Mouse (Mus musculus): ENCODE measurements at regions not wholly inside any gene's neighbourhood (a gene's known extent, or its start where the extent isn't known, plus 50 kb on each side); places are given as distances from the start of the nearest gene placed in this dataset.

DNA sequence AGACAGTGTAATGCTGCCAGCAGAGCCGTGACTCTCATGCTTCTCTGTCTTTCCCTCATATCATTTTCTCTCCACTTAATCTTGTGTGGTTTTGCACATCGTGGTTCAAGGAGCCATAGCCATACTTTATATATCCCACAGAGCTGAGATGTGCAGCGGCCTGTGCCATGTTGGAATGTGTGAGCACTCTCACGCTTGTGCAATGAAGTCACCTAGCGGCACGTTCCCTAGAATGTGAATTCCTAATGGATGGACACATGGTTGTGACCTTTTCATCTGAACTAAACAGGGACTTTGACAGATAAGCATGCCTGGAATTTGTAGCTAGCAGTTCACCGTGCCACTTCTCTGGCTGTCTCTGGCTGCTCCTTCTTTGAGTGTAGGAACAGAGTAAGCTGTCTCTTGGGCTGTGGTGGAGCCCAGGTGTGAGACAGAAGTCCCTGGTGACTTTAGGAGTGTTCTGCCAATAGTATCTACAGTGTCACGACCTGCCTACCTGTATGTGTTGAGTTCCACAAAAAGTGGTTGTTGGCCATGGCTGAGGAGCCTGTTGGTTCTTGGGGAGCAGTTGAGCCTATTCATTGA is 129.0 kb downstream of the Bod1 start:
- Histone ChIP-seq H3K9ac (ENCODE audit: low read depth, low read length) (no peak overlapping the region), H3K4me3 (ENCODE audit: low read depth, low read length) (no peak overlapping the region), H3K27ac (ENCODE audit: low read length) (no peak overlapping the region), H3K27me3 (ENCODE audit: control insufficient read depth, insufficient read depth, low read depth, low read length) (no peaks in the 10 kb centered on the region), H3K9me3 (replicated peaks; ENCODE audit: control insufficient read depth, low read length, poor library complexity, severe bottlenecking) (no peaks in the 10 kb centered on the region), H3K4me1 (ENCODE audit: control insufficient read depth, insufficient read depth, low read length) (no peaks in the 10 kb centered on the region), H3K4me2 (ENCODE audit: low read length) (no peak overlapping the region), H3K36me3 (ENCODE audit: control insufficient read depth, insufficient read depth, low read length) (no peaks in the 10 kb centered on the region)
- whole genome bisulfite sequencing, result 87% methylated on average over 8 of the region's 8 CpGs
- ATAC-seq, result no peak

DNA sequence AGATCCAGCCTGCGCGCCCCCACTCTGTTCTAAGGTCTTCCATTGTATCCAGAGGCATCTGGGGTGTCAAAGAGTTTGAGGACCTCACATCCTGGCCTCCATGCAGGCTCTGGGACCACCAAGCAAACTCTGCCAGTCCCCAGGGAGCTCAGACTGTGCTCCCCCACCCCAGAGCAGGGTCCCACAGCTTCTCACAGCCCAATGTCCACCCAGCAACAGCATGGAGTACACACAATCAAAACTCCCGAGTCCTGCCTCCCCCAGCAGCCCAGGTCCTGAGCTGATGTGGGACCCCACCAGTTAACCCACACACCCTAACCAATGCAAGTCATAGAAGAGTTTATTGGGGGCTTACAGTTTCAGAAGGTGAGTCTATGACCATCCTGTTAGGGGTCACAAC is 130.3 kb downstream of the Bod1 start:
- Histone ChIP-seq H3K27ac (ENCODE audit: low read length) (no peak overlapping the region), H3K4me2 (ENCODE audit: low read length) (no peak overlapping the region), H3K36me3 (ENCODE audit: control insufficient read depth, insufficient read depth, low read length) (no peaks in the 10 kb centered on the region), H3K4me1 (ENCODE audit: control insufficient read depth, insufficient read depth, low read length) (no peaks in the 10 kb centered on the region), H3K9ac (ENCODE audit: low read depth, low read length) (no peak overlapping the region), H3K27me3 (ENCODE audit: control insufficient read depth, insufficient read depth, low read depth, low read length) (no peaks in the 10 kb centered on the region), H3K9me3 (replicated peaks; ENCODE audit: control insufficient read depth, low read length, poor library complexity, severe bottlenecking) (no peaks in the 10 kb centered on the region), H3K4me3 (ENCODE audit: low read depth, low read length) (no peak overlapping the region)
- 89% methylated on average over 3 of the region's 3 CpGs for WGBS
- no peak for ATAC-seq

DNA sequence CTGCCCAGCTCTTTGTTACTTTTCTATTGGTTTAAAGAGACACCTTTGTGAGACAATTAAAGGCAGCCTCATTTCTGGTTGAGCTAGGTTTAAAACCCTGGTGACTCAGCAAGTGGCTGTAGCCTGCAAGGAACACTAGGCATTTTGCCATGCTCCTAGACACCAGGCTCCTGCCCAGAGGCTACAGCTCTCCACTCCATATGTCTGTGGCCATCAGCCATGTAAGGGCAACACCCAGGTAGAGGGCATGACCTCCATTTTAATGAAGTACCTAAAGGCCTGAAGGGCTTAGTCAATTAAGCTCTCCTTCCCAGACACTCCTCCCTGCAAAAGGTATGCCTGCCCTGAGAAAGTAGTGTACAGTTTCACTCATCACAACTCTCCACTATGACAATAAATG is 130.9 kb downstream of the Bod1 start:
- Histone ChIP-seq H3K27me3 (ENCODE audit: control insufficient read depth, insufficient read depth, low read depth, low read length) (no peaks in the 10 kb centered on the region), H3K27ac (ENCODE audit: low read length) (no peak overlapping the region), H3K9ac (ENCODE audit: low read depth, low read length) (no peak overlapping the region), H3K4me1 (ENCODE audit: control insufficient read depth, insufficient read depth, low read length) (no peaks in the 10 kb centered on the region), H3K4me2 (ENCODE audit: low read length) (no peak overlapping the region), H3K9me3 (replicated peaks; ENCODE audit: control insufficient read depth, low read length, poor library complexity, severe bottlenecking) (no peaks in the 10 kb centered on the region), H3K4me3 (ENCODE audit: low read depth, low read length) (no peak overlapping the region), H3K36me3 (ENCODE audit: control insufficient read depth, insufficient read depth, low read length) (no peaks in the 10 kb centered on the region)
- no peak for ATAC-seq

DNA sequence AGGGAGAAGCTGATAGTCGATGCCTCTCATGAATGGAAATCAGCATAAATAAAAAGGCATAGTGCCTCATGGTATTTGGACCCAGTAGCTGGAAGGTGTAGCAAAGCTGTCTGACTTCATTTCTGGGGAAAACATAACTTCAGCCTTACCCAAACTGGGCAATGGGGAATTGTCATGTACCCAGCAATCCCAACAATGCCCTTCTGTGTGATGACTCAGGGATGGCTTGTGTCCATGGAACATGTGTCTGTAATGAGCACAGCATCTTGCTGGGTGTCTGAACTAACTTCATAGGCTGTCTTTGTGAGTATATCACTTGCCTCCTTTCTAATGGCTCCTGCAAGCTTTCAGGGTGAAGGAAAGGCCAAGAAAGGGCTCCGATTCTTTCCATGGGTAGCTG is 140.3 kb downstream of the Bod1 start:
- Histone ChIP-seq H3K4me3 (ENCODE audit: low read depth, low read length) (no peak overlapping the region), H3K4me1 (ENCODE audit: control insufficient read depth, insufficient read depth, low read length) (no peaks in the 10 kb centered on the region), H3K36me3 (ENCODE audit: control insufficient read depth, insufficient read depth, low read length) (no peaks in the 10 kb centered on the region), H3K27me3 (ENCODE audit: control insufficient read depth, insufficient read depth, low read depth, low read length) (no peaks in the 10 kb centered on the region), H3K27ac (ENCODE audit: low read length) (no peak overlapping the region), H3K9ac (ENCODE audit: low read depth, low read length) (no peak overlapping the region), H3K9me3 (replicated peaks; ENCODE audit: control insufficient read depth, low read length, poor library complexity, severe bottlenecking) (no peaks in the 10 kb centered on the region), H3K4me2 (ENCODE audit: low read length) (no peak overlapping the region)
- ATAC-seq, result no peak
- 88% methylated on average over 2 of the region's 2 CpGs for whole genome bisulfite sequencing

DNA sequence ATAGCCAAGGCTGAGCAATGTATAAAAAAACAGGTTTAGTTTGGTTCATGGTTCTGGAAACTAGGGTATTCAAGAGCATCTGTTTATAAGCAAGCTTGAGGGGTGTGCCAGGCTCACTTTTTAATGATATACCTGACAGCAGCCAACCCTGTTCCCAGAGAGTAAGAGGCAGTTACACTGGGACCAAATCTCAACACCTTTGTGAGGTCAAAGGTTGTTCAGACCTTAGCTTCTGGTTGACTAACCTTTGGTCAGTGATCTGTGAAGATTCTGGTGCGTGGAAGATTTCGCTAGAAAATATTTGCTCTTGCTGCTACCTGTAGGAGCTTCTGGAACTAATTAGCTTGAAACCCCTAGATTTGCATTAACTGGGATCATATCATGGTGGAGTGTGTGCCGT is 140.8 kb downstream of the Bod1 start:
- Histone ChIP-seq H3K4me2 (ENCODE audit: low read length) (no peak overlapping the region), H3K36me3 (ENCODE audit: control insufficient read depth, insufficient read depth, low read length) (no peaks in the 10 kb centered on the region), H3K9me3 (replicated peaks; ENCODE audit: control insufficient read depth, low read length, poor library complexity, severe bottlenecking) (no peaks in the 10 kb centered on the region), H3K9ac (ENCODE audit: low read depth, low read length) (no peak overlapping the region), H3K27ac (ENCODE audit: low read length) (no peak overlapping the region), H3K4me1 (ENCODE audit: control insufficient read depth, insufficient read depth, low read length) (no peaks in the 10 kb centered on the region), H3K4me3 (ENCODE audit: low read depth, low read length) (no peak overlapping the region), H3K27me3 (ENCODE audit: control insufficient read depth, insufficient read depth, low read depth, low read length) (no peaks in the 10 kb centered on the region)
- 84% methylated on average over 3 of the region's 3 CpGs for WGBS
- no peak for ATAC-seq

DNA sequence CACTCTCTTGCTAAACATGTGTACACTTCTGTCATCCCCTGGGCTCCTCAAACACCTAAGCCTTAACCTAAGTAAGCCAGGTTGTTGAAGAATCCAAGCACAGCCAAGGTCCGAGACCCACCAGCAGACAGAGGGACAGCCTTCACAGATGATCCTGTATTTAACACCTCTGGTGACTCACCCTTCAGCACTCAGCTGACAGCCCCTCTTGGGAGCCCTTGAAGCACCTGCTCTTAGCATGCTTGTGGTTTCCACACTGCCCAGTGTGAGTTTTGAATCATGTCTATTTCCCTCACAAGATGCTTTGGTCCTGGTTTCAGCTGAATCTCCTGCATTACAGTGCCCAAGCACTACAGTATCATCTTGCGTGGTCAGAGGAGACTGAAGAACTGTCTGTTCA is 142.0 kb downstream of the Bod1 start:
- 98% methylated on average over 2 of the region's 2 CpGs for WGBS
- H3K4me1 ChIP-seq (ENCODE audit: control insufficient read depth, insufficient read depth, low read length), result no peaks in the 10 kb centered on the region
- H3K27me3 ChIP-seq (ENCODE audit: control insufficient read depth, insufficient read depth, low read depth, low read length), result no peaks in the 10 kb centered on the region
- H3K9me3 ChIP-seq (replicated peaks; ENCODE audit: control insufficient read depth, low read length, poor library complexity, severe bottlenecking), result no peaks in the 10 kb centered on the region
- no peaks in the 10 kb centered on the region for H3K36me3 ChIP-seq (ENCODE audit: control insufficient read depth, insufficient read depth, low read length)
- no peak overlapping the region for H3K27ac ChIP-seq (ENCODE audit: low read length)
- no peak overlapping the region for H3K9ac ChIP-seq (ENCODE audit: low read depth, low read length)
- no peak overlapping the region for H3K4me3 ChIP-seq (ENCODE audit: low read depth, low read length)
- no peak overlapping the region for H3K4me2 ChIP-seq (ENCODE audit: low read length)
- no peak for ATAC-seq

DNA sequence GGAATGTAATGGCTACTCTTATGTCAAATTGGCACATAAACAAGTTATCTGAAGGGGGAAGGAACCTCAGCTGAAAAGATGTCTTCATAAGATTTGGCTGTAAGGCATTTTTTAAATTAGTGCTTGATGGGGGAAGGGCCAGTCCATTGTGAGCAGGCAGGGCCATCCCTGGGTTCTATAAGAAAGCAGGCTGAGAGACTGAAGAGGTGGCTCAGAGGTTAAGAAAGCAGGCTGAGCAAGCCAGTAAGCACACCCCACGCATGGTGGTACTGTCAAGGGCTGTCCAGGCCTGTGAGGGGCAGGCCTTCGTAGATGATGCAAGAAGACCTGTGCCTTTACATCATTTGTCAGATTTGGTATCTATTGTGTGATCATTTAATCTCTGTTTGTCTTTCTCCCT is 147.0 kb downstream of the Bod1 start:
- Histone ChIP-seq H3K4me2 (ENCODE audit: low read length) (no peak overlapping the region), H3K36me3 (ENCODE audit: control insufficient read depth, insufficient read depth, low read length) (no peaks in the 10 kb centered on the region), H3K9me3 (replicated peaks; ENCODE audit: control insufficient read depth, low read length, poor library complexity, severe bottlenecking) (no peaks in the 10 kb centered on the region), H3K27ac (ENCODE audit: low read length) (no peak overlapping the region), H3K4me3 (ENCODE audit: low read depth, low read length) (no peak overlapping the region), H3K9ac (ENCODE audit: low read depth, low read length) (no peak overlapping the region), H3K4me1 (ENCODE audit: control insufficient read depth, insufficient read depth, low read length) (no peaks in the 10 kb centered on the region), H3K27me3 (ENCODE audit: control insufficient read depth, insufficient read depth, low read depth, low read length) (no peaks in the 10 kb centered on the region)
- 76% methylated on average over 2 of the region's 2 CpGs for WGBS
- no peak for ATAC-seq

DNA sequence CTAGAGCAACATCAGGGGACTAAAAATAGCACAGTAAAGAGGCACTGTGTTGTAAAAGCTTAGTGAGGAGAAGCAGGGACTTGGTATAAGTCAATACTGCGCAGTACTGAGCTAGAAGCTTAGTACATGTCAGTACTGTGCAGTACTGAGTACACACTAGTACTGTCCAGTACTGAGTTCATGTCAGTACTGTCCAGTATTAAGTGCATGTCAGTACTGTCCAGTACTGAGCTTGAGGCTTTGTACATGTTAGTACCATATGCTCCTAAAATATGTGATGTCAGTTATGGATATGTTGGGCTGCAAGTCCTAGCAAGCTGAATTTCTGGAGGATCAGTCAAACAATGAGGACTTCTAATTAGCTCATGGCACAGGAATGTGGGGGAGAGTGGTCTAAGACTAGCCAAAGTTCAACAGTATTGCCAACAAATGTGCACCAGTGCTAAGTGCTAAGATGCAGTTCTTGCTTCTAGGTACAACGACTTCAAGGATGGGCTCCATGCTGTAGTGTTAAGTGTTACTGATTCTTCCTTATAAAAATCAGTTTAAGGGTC is 147.5 kb downstream of the Bod1 start:
- no peaks in the 10 kb centered on the region for H3K36me3 ChIP-seq (ENCODE audit: control insufficient read depth, insufficient read depth, low read length)
- no peak overlapping the region for H3K4me3 ChIP-seq (ENCODE audit: low read depth, low read length)
- no peak overlapping the region for H3K27ac ChIP-seq (ENCODE audit: low read length)
- no peaks in the 10 kb centered on the region for H3K9me3 ChIP-seq (replicated peaks; ENCODE audit: control insufficient read depth, low read length, poor library complexity, severe bottlenecking)
- H3K9ac ChIP-seq (ENCODE audit: low read depth, low read length), result no peak overlapping the region
- no peak for ATAC-seq
- no peak overlapping the region for H3K4me2 ChIP-seq (ENCODE audit: low read length)
- no peaks in the 10 kb centered on the region for H3K4me1 ChIP-seq (ENCODE audit: control insufficient read depth, insufficient read depth, low read length)
- 87% methylated on average over 2 of the region's 2 CpGs for WGBS
- H3K27me3 ChIP-seq (ENCODE audit: control insufficient read depth, insufficient read depth, low read depth, low read length), result no peaks in the 10 kb centered on the region

DNA sequence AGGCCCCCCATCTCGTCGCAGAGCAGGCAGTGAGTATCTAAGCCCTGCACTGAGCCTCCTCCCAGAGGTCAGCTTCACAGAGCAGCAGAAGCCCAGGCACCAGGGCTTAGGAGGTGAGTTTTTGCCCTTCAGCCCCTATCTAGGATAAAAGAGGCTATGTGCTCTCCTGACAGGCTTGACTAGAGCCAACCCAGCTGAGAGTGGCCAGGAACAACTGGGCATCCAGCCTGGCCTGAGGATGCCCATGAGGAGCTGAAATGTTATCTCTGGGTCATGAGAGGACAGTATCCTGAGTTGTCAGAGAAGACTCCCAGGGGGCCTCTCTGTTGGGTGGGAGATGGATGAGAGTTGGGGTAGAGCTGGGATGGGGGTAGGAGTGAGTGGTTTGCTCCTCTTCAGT is 149.6 kb downstream of the Bod1 start:
- Histone ChIP-seq H3K4me3 (ENCODE audit: low read depth, low read length) (no peak overlapping the region), H3K4me1 (ENCODE audit: control insufficient read depth, insufficient read depth, low read length) (no peaks in the 10 kb centered on the region), H3K27me3 (ENCODE audit: control insufficient read depth, insufficient read depth, low read depth, low read length) (no peaks in the 10 kb centered on the region), H3K4me2 (ENCODE audit: low read length) (no peak overlapping the region), H3K27ac (ENCODE audit: low read length) (no peak overlapping the region), H3K9ac (ENCODE audit: low read depth, low read length) (no peak overlapping the region), H3K9me3 (replicated peaks; ENCODE audit: control insufficient read depth, low read length, poor library complexity, severe bottlenecking) (no peaks in the 10 kb centered on the region), H3K36me3 (ENCODE audit: control insufficient read depth, insufficient read depth, low read length) (no peaks in the 10 kb centered on the region)
- 88% methylated on average over 2 of the region's 2 CpGs for WGBS
- no peak for ATAC-seq
